Mouse (Mus musculus) layer of hippocampus, postnatal 25 days (tissue): ENCODE measurements around the gene Ston1. TPM values are rescaled to one million over a fixed set of nuclear protein-coding genes. Genes with fewer than 3 reads are reported as not detected.
A peak's percentile ranks its signal among the peaks of the same experiment; 100 is the strongest.

Experiments used
- DNase-seq, 2 experiments: peaks; one replicate each; pipeline ENCODE4 v3.0.0; 2022; ENCODE audit warnings: mixed read lengths in 2 of 2, low spot score in 1 of 2; ENCODE audit errors: extremely low spot score in 1 of 2
- total RNA-seq, 2 experiments: library from RNA; stranded (reverse); gene quantifications; 2 replicates each; pipeline ENCODE4 v1.2.3; 2021

The Ston1 gene
- total RNA-seq, 2 experiments from 2014 or later, result 13.3 to 13.8 TPM

GRCm38 (mm10) chr17:88583411-88583810, 14.1 kb upstream of the Ston1 start:
- no peak for DNase-seq

- DNase-seq, result no peak
Observed at GRCm38 (mm10) chr17:88587371-88587770, 10.1 kb upstream of the Ston1 start.

GRCm38 (mm10) chr17:88588228-88588627, 9.3 kb upstream of the Ston1 start:
- no peak for DNase-seq

- no peak for DNase-seq
Observed at GRCm38 (mm10) chr17:88590251-88590650, 7.2 kb upstream of the Ston1 start.

DNA sequence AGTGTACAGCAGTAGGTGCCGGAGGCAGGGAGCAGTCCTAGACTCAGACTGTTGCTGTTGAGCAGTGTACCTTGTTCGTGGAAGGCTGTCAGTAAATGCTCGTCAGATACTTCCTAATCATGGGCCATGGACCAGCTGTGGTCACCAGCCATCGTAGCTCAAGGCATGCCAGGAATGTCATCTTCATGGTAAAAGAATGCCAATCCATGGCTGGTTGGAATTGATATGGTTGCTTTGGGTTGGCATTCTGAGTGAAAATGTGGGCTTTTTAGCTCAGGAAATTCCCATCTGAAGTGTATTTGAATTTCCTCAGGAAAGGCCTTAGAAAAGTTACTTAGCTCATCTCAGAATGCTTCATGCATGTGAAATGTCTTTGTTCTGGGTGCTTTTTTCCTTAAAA, 2.4 kb upstream of the Ston1 start:
- DNase-seq, result no peak

DNA sequence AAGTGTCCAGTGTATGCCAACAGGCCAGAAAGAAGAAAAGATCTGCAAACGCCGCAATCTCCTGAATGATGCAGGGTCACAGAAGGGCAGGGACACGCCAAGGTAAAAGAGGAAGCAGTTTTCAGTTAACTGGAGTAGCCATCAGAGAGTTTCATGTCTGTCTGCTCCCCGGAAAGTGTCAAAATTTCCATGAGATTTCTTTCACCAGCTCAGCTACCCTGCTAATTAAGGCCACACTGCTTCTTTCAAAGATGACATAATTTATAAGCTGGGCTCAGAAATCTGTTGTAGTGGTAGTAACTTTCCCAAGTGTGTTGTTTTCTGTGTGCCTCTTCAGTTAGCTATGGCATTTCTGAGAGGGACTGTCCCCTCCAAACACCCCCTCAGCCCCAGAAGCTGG, 1.4 kb upstream of the Ston1 start:
- no peak for DNase-seq

- peak in 1 of 2 experiments; percentile 76 for DNase-seq
Observed at GRCm38 (mm10) chr17:88596544-88597221, 801 bp upstream of the Ston1 start.

GRCm38 (mm10) chr17:88598056-88598420, 554 bp downstream of the Ston1 start:
- no peak for DNase-seq

GRCm38 (mm10) chr17:88598570-88599368, 1.3 kb downstream of the Ston1 start:
- no peak for DNase-seq

GRCm38 (mm10) chr17:88600492-88601026, 3.1 kb downstream of the Ston1 start:
- DNase-seq, result no peak

GRCm38 (mm10) chr17:88603943-88604342, 6.5 kb downstream of the Ston1 start:
- no peak for DNase-seq

GRCm38 (mm10) chr17:88606056-88606455, 8.6 kb downstream of the Ston1 start:
- DNase-seq, result no peak

DNA sequence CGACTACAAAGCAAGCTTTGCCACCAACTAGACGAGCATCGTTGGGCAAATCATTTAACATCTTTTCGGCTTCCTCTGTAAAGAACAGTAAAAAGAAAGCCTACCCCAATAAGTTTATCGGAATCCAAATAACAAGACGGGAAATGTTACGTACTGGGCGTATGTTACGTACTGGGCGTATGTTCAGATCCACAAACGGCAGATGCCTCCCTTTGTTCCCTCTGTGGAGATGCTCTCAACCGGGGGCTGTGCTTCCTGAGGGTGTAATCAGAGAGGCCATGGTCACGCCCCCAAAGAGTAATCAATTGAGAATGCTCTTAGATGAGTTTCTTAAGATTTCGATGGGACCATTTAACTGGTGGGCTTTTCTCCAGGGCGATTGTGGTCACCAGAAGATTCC, 11.9 kb downstream of the Ston1 start:
- no peak for DNase-seq

DNA sequence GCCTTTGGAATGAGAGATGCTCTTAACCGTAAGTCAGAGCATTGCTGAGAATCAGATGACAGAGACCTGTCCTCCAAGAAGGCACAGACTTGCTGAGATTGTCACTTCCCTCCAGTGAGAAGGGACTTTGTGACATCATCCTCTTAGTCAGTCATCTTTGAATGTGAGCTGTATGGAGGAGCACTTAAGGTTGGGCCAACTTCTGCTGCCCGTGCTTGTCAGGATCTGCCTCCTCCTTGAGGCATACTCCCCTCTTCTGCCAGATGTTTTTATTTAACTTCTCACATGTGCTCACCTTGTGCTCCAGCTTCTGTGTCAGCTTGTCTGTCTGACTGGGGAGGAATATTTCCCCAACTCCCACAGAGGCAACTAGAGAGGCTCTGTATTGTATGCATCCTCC, 13.6 kb downstream of the Ston1 start:
- DNase-seq, result no peak

DNA sequence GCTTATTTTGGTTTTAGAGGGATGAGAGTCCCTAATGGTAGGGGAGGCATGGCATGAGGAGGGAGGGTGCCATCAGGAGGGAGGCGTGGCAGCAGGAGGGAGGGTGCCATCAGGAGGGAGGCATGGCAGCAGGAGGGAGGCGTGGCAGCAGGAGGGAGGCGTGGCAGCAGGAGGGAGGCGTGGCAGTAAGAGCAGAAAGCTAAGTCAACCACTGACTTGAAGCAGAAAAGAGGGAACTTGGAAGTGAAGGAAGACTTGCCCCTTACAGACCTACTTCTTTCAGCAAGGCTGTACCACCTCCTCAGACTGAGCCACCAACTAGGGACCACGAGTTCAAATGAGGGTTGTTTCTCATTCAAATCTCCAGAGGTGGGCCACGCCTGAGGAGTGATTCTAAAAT, 15.7 kb downstream of the Ston1 start:
- no peak for DNase-seq

- no peak for DNase-seq
Observed at GRCm38 (mm10) chr17:88613721-88614120, 16.2 kb downstream of the Ston1 start.

- no peak for DNase-seq
Observed at GRCm38 (mm10) chr17:88614234-88614633, 16.8 kb downstream of the Ston1 start.

GRCm38 (mm10) chr17:88614733-88615132, 17.2 kb downstream of the Ston1 start:
- no peak for DNase-seq

DNA sequence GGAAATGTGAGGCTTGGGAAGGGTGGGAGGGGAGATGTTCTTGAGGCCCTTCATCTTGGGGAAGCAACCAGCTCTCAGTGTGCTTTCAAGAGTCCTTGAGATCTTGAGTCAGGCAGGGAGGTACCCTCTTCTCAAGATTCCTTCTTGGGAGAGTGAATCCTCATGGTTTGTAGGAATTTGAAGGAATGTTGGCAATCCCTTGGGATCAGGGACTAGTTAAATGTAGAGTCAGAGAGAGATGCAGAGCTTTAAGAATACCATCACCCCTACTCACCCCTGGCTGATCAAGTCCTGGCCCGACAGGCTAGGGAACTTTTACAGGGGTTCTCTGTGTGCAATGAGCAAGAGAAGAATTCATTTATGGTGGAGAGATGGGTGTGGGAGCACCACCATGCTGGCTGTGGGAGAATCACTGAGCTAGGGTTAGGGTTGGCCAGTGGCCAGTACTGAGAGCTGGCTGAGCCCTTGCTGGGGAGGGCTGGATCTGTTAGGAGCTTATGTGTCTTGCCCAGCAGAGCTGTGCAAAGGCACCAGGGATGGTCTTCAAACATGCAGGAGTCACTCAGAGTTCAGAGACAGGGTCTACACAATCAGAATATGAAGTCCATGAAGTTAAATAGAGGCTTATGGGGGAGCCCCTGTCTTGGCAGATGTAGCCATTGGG, 18.1 kb downstream of the Ston1 start:
- no peak for DNase-seq

DNA sequence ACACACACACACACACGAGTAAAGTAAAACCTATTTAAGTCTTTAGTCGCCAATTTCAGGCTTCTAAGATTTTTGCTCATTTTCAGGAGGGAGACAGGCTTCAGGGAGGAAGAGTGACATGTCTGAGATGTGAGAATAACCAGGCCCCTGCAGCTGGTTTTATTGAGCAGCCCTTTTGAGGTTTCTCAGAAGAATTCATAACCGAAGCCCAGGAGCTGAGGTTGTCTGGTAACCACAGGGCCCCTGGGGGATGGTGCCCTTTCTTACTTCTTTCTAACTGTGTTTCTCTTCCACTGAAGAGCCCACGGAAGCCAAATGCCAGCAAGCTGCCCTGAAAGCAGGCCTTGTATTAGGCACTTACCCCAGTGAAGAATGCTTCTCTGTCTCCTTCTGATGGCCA, 23.5 kb downstream of the Ston1 start:
- no peak for DNase-seq

GRCm38 (mm10) chr17:88621374-88621773, 23.9 kb downstream of the Ston1 start:
- no peak for DNase-seq
